In the genomic region with DNA sequence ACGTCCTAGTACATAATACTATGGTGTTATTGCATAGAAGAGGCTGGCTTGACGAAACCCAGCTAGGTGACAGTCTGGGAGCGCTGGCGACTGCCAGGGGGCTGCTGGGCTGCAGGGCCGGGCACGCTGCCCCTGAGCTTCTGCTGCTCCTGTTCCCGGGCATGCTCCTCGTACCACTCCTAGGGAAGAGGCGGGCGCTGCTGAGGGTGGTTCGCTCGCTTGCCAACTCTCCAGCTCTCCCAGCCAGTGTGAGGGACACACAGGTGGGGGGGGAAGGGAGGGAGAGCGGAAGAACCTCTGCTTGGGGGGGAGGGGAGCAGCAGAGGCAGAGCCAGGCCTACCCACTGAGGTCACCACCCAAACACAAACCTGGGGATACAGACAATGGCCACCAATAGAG, we compare ENCODE assay signal across 10 mouse cellular contexts. TPM values are rescaled to one million over a fixed set of nuclear protein-coding genes. Genes with fewer than 3 reads are reported as not detected.
DNase-seq lines count a peak whose midpoint lies in the region; ATAC-seq and TF ChIP-seq lines count a peak whose summit lies in the region.
"Had no signal": no experiment of that assay in that cellular context is flagged by ENCODE, and none has a peak within 500 bp of the region (broad histone marks: within the 10 kb centered on the region; RNA-seq: fewer than 3 reads in every experiment).

No protein-coding gene starts in this region.

- H3K27me3 ChIP-seq in hindbrain, embryonic 16.5 days (replicated peaks; ENCODE audit: control insufficient read depth, insufficient read depth, low read length), result no peaks in the 10 kb centered on the region
- H3K27me3 ChIP-seq in hindbrain, embryonic 13.5 days, result no peaks in the 10 kb centered on the region
- H3K27me3 ChIP-seq in limb, embryonic 15.5 days, result no peaks in the 10 kb centered on the region

- peak; percentile 64 for ATAC-seq in hindbrain, embryonic 16.5 days
- ATAC-seq in hindbrain, embryonic 13.5 days (ENCODE audit: low FRiP score), result no peak
- no peak for ATAC-seq in limb, embryonic 15.5 days (ENCODE audit: insufficient number of reproducible peaks, low FRiP score, low TSS enrichment, low read depth)

- 65% methylated on average over 13 of the region's 13 CpGs for WGBS in hindbrain, embryonic 16.5 days
- WGBS in hindbrain, embryonic 13.5 days, result 79% methylated on average over 9 of the region's 13 CpGs
- WGBS in limb, embryonic 15.5 days, result 60% methylated on average over 13 of the region's 13 CpGs

- peak overlapping the region; percentile 26 for H3K27ac ChIP-seq in hindbrain, embryonic 16.5 days (ENCODE audit: low read depth, low read length)
- H3K27ac ChIP-seq in hindbrain, embryonic 13.5 days, result no peak overlapping the region; the same call in 1 of the 2 replicates
- peak overlapping the region; percentile 71 for H3K27ac ChIP-seq in limb, embryonic 15.5 days

- no peak overlapping the region for H3K4me2 ChIP-seq in hindbrain, embryonic 16.5 days (ENCODE audit: low read length)
- no peak overlapping the region for H3K4me2 ChIP-seq in hindbrain, embryonic 13.5 days
- no peak overlapping the region for H3K4me2 ChIP-seq in limb, embryonic 15.5 days

- TF ChIP-seq POLR2A in brain, embryonic 14.5 days (IDR thresholded peaks at IDR 0.05; ENCODE audit: borderline replicate concordance, extremely low read depth, insufficient read depth, insufficient read length, poor library complexity, severe bottlenecking), result no peak

- peaks cover 2% of the 10 kb centered on the region; the same call in 1 of the 2 replicates for H3K4me1 ChIP-seq in hindbrain, embryonic 16.5 days (ENCODE audit: control insufficient read depth, insufficient read depth, low read depth, low read length)
- H3K4me1 ChIP-seq in hindbrain, embryonic 13.5 days (replicated peaks), result peaks cover 25% of the 10 kb centered on the region
- peaks cover 31% of the 10 kb centered on the region for H3K4me1 ChIP-seq in limb, embryonic 15.5 days

- H3K9me3 ChIP-seq in hindbrain, embryonic 16.5 days (ENCODE audit: control insufficient read depth, low read length), result no peaks in the 10 kb centered on the region
- H3K9me3 ChIP-seq in hindbrain, embryonic 13.5 days, result no peaks in the 10 kb centered on the region
- no peaks in the 10 kb centered on the region for H3K9me3 ChIP-seq in limb, embryonic 15.5 days

- peak; percentile 69 for DNase-seq in brain, embryonic 14.5 days (ENCODE audit: low read depth)
- peak; percentile 54 to 56 for DNase-seq in cerebellum, postnatal 36 days
- no peak for DNase-seq in embryo, embryonic 11 days
- no peak for DNase-seq in embryo, embryonic 10 days (ENCODE audit: low spot score)
- no peak for DNase-seq in frontal cortex, postnatal 25 days (ENCODE audit: low spot score in 2 of 2)
- DNase-seq: gastrocnemius, postnatal 36 days had no signal

- no peak for TF ChIP-seq CTCF in brain, embryonic 14.5 days (IDR thresholded peaks at IDR 0.05; ENCODE audit: borderline replicate concordance, extremely low read depth, insufficient read depth, insufficient read length)

- no peak overlapping the region for H3K4me3 ChIP-seq in hindbrain, embryonic 16.5 days (ENCODE audit: low read length)
- no peak overlapping the region for H3K4me3 ChIP-seq in hindbrain, embryonic 13.5 days
- H3K4me3 ChIP-seq in limb, embryonic 15.5 days, result no peak overlapping the region

- 0 out of 2 replicates have a peak, but pooled peaks cover 2% of the 10 kb centered on the region for H3K36me3 ChIP-seq in hindbrain, embryonic 16.5 days (ENCODE audit: control insufficient read depth, insufficient read depth, low read length)
- H3K36me3 ChIP-seq in hindbrain, embryonic 13.5 days, result peaks cover 39% of the 10 kb centered on the region
- peaks cover 43% of the 10 kb centered on the region for H3K36me3 ChIP-seq in limb, embryonic 15.5 days

- no peak overlapping the region for H3K9ac ChIP-seq in hindbrain, embryonic 16.5 days (ENCODE audit: low read depth, low read length)
- no peak overlapping the region for H3K9ac ChIP-seq in hindbrain, embryonic 13.5 days
- H3K9ac ChIP-seq in limb, embryonic 15.5 days, result no peak overlapping the region

RNA-seq across cellular contexts. Expression of gene Slc8b1, which starts 25.1 kb away (rescaled TPM):
- polyA plus RNA-seq in hindbrain, embryonic 16.5 days (2015; fragmentation: Nextera tagmentation; extraction: Ambion mirVana), result 2.3 and 2.7 TPM in 2 replicates
- polyA plus RNA-seq in hindbrain, embryonic 13.5 days (2015; fragmentation: Nextera tagmentation; extraction: Ambion mirVana), result 2.5 and 4.1 TPM in 2 replicates
- polyA plus RNA-seq in brain, embryonic 14.5 days (2012; rRNA removed), result 3.1 and 3.5 TPM in 2 replicates
- 12.0 and 13.4 TPM in 2 replicates for polyA plus RNA-seq in limb, embryonic 15.5 days (2015; fragmentation: Nextera tagmentation; extraction: Ambion mirVana)

RNA-seq across cellular contexts. Expression of gene Plbd2, which starts 32.6 kb away (rescaled TPM):
- 37.6 and 39.0 TPM in 2 replicates for polyA plus RNA-seq in hindbrain, embryonic 16.5 days (2015; fragmentation: Nextera tagmentation; extraction: Ambion mirVana)
- 31.8 and 32.3 TPM in 2 replicates for polyA plus RNA-seq in hindbrain, embryonic 13.5 days (2015; fragmentation: Nextera tagmentation; extraction: Ambion mirVana)
- polyA plus RNA-seq in brain, embryonic 14.5 days (2012; rRNA removed), result 16.8 and 23.2 TPM in 2 replicates
- polyA plus RNA-seq in limb, embryonic 15.5 days (2015; fragmentation: Nextera tagmentation; extraction: Ambion mirVana), result 58.9 and 63.4 TPM in 2 replicates

RNA-seq across cellular contexts. Expression of gene Tpcn1, which starts 52.4 kb away (rescaled TPM):
- polyA plus RNA-seq in hindbrain, embryonic 16.5 days (2015; fragmentation: Nextera tagmentation; extraction: Ambion mirVana), result 15.1 and 17.4 TPM in 2 replicates
- polyA plus RNA-seq in hindbrain, embryonic 13.5 days (2015; fragmentation: Nextera tagmentation; extraction: Ambion mirVana), result 18.2 and 18.7 TPM in 2 replicates
- polyA plus RNA-seq in brain, embryonic 14.5 days (2012; rRNA removed), result 27.1 and 32.5 TPM in 2 replicates
- 25.4 and 25.8 TPM in 2 replicates for polyA plus RNA-seq in limb, embryonic 15.5 days (2015; fragmentation: Nextera tagmentation; extraction: Ambion mirVana)

RNA-seq across cellular contexts. Expression of gene Iqcd, which starts 52.8 kb away (rescaled TPM):
- 2.0 and 2.4 TPM in 2 replicates for polyA plus RNA-seq in hindbrain, embryonic 16.5 days (2015; fragmentation: Nextera tagmentation; extraction: Ambion mirVana)
- polyA plus RNA-seq in hindbrain, embryonic 13.5 days (2015; fragmentation: Nextera tagmentation; extraction: Ambion mirVana), result 2.4 and 2.6 TPM in 2 replicates
- polyA plus RNA-seq in brain, embryonic 14.5 days (2012; rRNA removed), result 2.3 and 3.5 TPM in 2 replicates
- 0.38 TPM in 2 replicates for polyA plus RNA-seq in limb, embryonic 15.5 days (2015; fragmentation: Nextera tagmentation; extraction: Ambion mirVana)

RNA-seq across cellular contexts. Expression of gene Sds, which starts 59.7 kb away (rescaled TPM):
- polyA plus RNA-seq in hindbrain, embryonic 16.5 days (2015; fragmentation: Nextera tagmentation; extraction: Ambion mirVana), result 0.40 and 0.80 TPM in 2 replicates
- polyA plus RNA-seq in hindbrain, embryonic 13.5 days (2015; fragmentation: Nextera tagmentation; extraction: Ambion mirVana), result not detected in 2 replicates
- polyA plus RNA-seq in brain, embryonic 14.5 days (2012; rRNA removed), result not detected in 2 replicates
- 0.24 TPM in 1 of 2 replicates, not detected in the other for polyA plus RNA-seq in limb, embryonic 15.5 days (2015; fragmentation: Nextera tagmentation; extraction: Ambion mirVana)
- polyA plus RNA-seq: neural tube, embryonic 11.5 days had no signal

Comparison
In these comparisons a context has a peak if more than half of its experiments do, and no peak if none do; other contexts are left out.
1. DNase-seq: peak in brain, embryonic 14.5 days (single experiment) and cerebellum, postnatal 36 days (2 of 2); none in embryo, embryonic 11 days (single experiment), embryo, embryonic 10 days (single experiment) and frontal cortex, postnatal 25 days (0 of 2).